Mouse (Mus musculus): Measurements from ENCODE around the gene G6pc3. TPM values are rescaled to one million over a fixed set of nuclear protein-coding genes. Genes with fewer than 3 reads are reported as not detected.
A peak's percentile ranks its signal among the peaks of the same experiment; 100 is the strongest.

G6pc3 gene
- polyA plus RNA-seq, 1 experiment from 2014 or later = 31.6 TPM

GRCm38 (mm10) chr11:102159781-102160180 is 29.6 kb upstream of the G6pc3 start:
- Histone ChIP-seq H3K4me2 (no peak overlapping the region), H3K27me3 (no peaks in the 10 kb centered on the region), H3K9ac (no peak overlapping the region), H3K27ac (replicated peaks) (no peak overlapping the region), H3K36me3 (peaks cover 39% of the 10 kb centered on the region), H3K4me1 (replicated peaks) (peaks cover 10% of the 10 kb centered on the region), H3K4me3 (no peak overlapping the region), H3K9me3 (no peaks in the 10 kb centered on the region)
- ATAC-seq (ENCODE audit: low read depth) = no peak
- WGBS = 86% methylated on average over 5 of the region's 5 CpGs

GRCm38 (mm10) chr11:102165971-102166722 is 23.3 kb upstream of the G6pc3 start:
- H3K4me2 ChIP-seq = no peak overlapping the region
- no peak for ATAC-seq (ENCODE audit: low read depth)
- no peaks in the 10 kb centered on the region for H3K27me3 ChIP-seq
- WGBS = 62% methylated on average over 6 of the region's 6 CpGs
- H3K4me1 ChIP-seq (replicated peaks) = no peaks in the 10 kb centered on the region
- H3K9me3 ChIP-seq = no peaks in the 10 kb centered on the region
- peaks cover 82% of the 10 kb centered on the region for H3K36me3 ChIP-seq
- H3K4me3 ChIP-seq = no peak overlapping the region
- no peak overlapping the region for H3K27ac ChIP-seq (replicated peaks)
- H3K9ac ChIP-seq = no peak overlapping the region

- no peaks in the 10 kb centered on the region for H3K9me3 ChIP-seq
- ATAC-seq (ENCODE audit: low read depth) = no peak
- no peak overlapping the region for H3K9ac ChIP-seq
- no peak overlapping the region for H3K27ac ChIP-seq (replicated peaks)
- H3K4me3 ChIP-seq = no peak overlapping the region
- 91% methylated on average over 5 of the region's 5 CpGs for WGBS
- H3K4me1 ChIP-seq (replicated peaks) = no peaks in the 10 kb centered on the region
- no peaks in the 10 kb centered on the region for H3K27me3 ChIP-seq
- no peak overlapping the region for H3K4me2 ChIP-seq
- H3K36me3 ChIP-seq = peaks cover 72% of the 10 kb centered on the region
Measured at GRCm38 (mm10) chr11:102167539-102167938, 21.9 kb upstream of the G6pc3 start.

GRCm38 (mm10) chr11:102168689-102169088 is 20.7 kb upstream of the G6pc3 start:
- Histone ChIP-seq H3K4me3 (no peak overlapping the region), H3K4me1 (replicated peaks) (no peaks in the 10 kb centered on the region), H3K9ac (no peak overlapping the region), H3K27me3 (no peaks in the 10 kb centered on the region), H3K27ac (replicated peaks) (no peak overlapping the region), H3K4me2 (no peak overlapping the region), H3K36me3 (peaks cover 64% of the 10 kb centered on the region), H3K9me3 (no peaks in the 10 kb centered on the region)
- 86% methylated on average over 5 of the region's 5 CpGs for WGBS
- no peak for ATAC-seq (ENCODE audit: low read depth)

- ATAC-seq (ENCODE audit: low read depth) = no peak
- no peak overlapping the region for H3K27ac ChIP-seq (replicated peaks)
- H3K4me3 ChIP-seq = no peak overlapping the region
- peaks cover 56% of the 10 kb centered on the region for H3K36me3 ChIP-seq
- peak overlapping the region; percentile 44 for H3K9ac ChIP-seq
- no peaks in the 10 kb centered on the region for H3K9me3 ChIP-seq
- no peaks in the 10 kb centered on the region for H3K27me3 ChIP-seq
- H3K4me2 ChIP-seq = no peak overlapping the region
- H3K4me1 ChIP-seq (replicated peaks) = peaks cover 29% of the 10 kb centered on the region
Measured at GRCm38 (mm10) chr11:102179836-102180235, 9.6 kb upstream of the G6pc3 start.

GRCm38 (mm10) chr11:102184253-102184645 is 5.2 kb upstream of the G6pc3 start:
- H3K9me3 ChIP-seq = no peaks in the 10 kb centered on the region
- peak overlapping the region; percentile 92 for H3K9ac ChIP-seq
- H3K27ac ChIP-seq (replicated peaks) = peak overlapping the region; percentile 98
- no peak; the same call in 1 of the 2 replicates for ATAC-seq (ENCODE audit: low read depth)
- peak overlapping the region; percentile 92 for H3K4me3 ChIP-seq
- H3K36me3 ChIP-seq = peaks cover 23% of the 10 kb centered on the region
- WGBS = 6% methylated on average over 7 of the region's 7 CpGs
- no peaks in the 10 kb centered on the region for H3K27me3 ChIP-seq
- H3K4me1 ChIP-seq (replicated peaks) = peaks cover 39% of the 10 kb centered on the region
- peak overlapping the region; percentile 79 for H3K4me2 ChIP-seq

- no peaks in the 10 kb centered on the region for H3K9me3 ChIP-seq
- H3K27ac ChIP-seq (replicated peaks) = peak within 1 kb of the TSS; percentile 98
- H3K4me3 ChIP-seq = peak within 1 kb of the TSS; percentile 92
- H3K4me2 ChIP-seq = peak within 1 kb of the TSS; percentile 79
- peaks cover 23% of the 10 kb centered on the region for H3K36me3 ChIP-seq
- H3K9ac ChIP-seq = peak within 1 kb of the TSS; percentile 92
- H3K4me1 ChIP-seq (replicated peaks) = peaks cover 38% of the 10 kb centered on the region
- no peaks in the 10 kb centered on the region for H3K27me3 ChIP-seq
- ATAC-seq (ENCODE audit: low read depth) = peak; percentile 84
- under 1% methylated on average over 69 of the region's 70 CpGs for WGBS
Measured at GRCm38 (mm10) chr11:102184646-102185495, 4.5 kb upstream of the G6pc3 start, which contains the start of gene Lsm12. TSS of gene Lsm12 (minus strand) at chr11:102185296.

- Histone ChIP-seq H3K9me3 (no peaks in the 10 kb centered on the region), H3K9ac (peak overlapping the region; percentile 92), H3K27ac (replicated peaks) (peak overlapping the region; percentile 98), H3K27me3 (no peaks in the 10 kb centered on the region), H3K4me2 (peak overlapping the region; percentile 79), H3K36me3 (peaks cover 19% of the 10 kb centered on the region), H3K4me3 (peak overlapping the region; percentile 92), H3K4me1 (replicated peaks) (peaks cover 42% of the 10 kb centered on the region)
- ATAC-seq (ENCODE audit: low read depth) = no peak
- 54% methylated on average over 3 of the region's 3 CpGs for WGBS
Measured at GRCm38 (mm10) chr11:102185677-102186076, 3.7 kb upstream of the G6pc3 start.

- 93% methylated on average over 1 of the region's 1 CpGs for WGBS
- no peaks in the 10 kb centered on the region for H3K27me3 ChIP-seq
Measured at GRCm38 (mm10) chr11:102186235-102186634, 3.2 kb upstream of the G6pc3 start.

GRCm38 (mm10) chr11:102188980-102189379 is 440 bp upstream of the G6pc3 start:
- Histone ChIP-seq H3K4me1 (replicated peaks) (peaks cover 32% of the 10 kb centered on the region), H3K27me3 (no peaks in the 10 kb centered on the region), H3K9me3 (no peaks in the 10 kb centered on the region), H3K4me3 (peak overlapping the region; percentile 60), H3K27ac (replicated peaks) (no peak overlapping the region), H3K9ac (peak overlapping the region; percentile 77; the same call in 1 of the 2 replicates), H3K4me2 (peak overlapping the region; percentile 78), H3K36me3 (peaks cover 16% of the 10 kb centered on the region)
- 74% methylated on average over 6 of the region's 6 CpGs for WGBS
- ATAC-seq (ENCODE audit: low read depth) = no peak

More at GRCm38 (mm10) chr11:102186235-102186634, 3.2 kb upstream of the G6pc3 start:
- peaks cover 42% of the 10 kb centered on the region for H3K4me1 ChIP-seq (replicated peaks)
- H3K9ac ChIP-seq = no peak overlapping the region
- no peak for ATAC-seq (ENCODE audit: low read depth)
- H3K4me3 ChIP-seq = no peak overlapping the region
- H3K4me2 ChIP-seq = no peak overlapping the region
- no peaks in the 10 kb centered on the region for H3K9me3 ChIP-seq
- H3K36me3 ChIP-seq = peaks cover 14% of the 10 kb centered on the region
- 0 out of 2 replicates have a peak overlapping the region, but pooled peaks have one; percentile 98 for H3K27ac ChIP-seq (replicated peaks)

GRCm38 (mm10) chr11:102190848-102191247 is 1.4 kb downstream of the G6pc3 start:
- H3K36me3 ChIP-seq = peaks cover 35% of the 10 kb centered on the region
- H3K9me3 ChIP-seq = no peaks in the 10 kb centered on the region
- H3K27me3 ChIP-seq = no peaks in the 10 kb centered on the region
- H3K4me3 ChIP-seq = peak overlapping the region; percentile 60
- H3K4me2 ChIP-seq = peak overlapping the region; percentile 78
- H3K9ac ChIP-seq = peak overlapping the region; percentile 77
- no peak overlapping the region for H3K27ac ChIP-seq (replicated peaks)
- no peak for ATAC-seq (ENCODE audit: low read depth)
- WGBS = 24% methylated on average over 4 of the region's 4 CpGs
- peaks cover 34% of the 10 kb centered on the region for H3K4me1 ChIP-seq (replicated peaks)

Measured in neural tube, embryonic 13.5 days (tissue).